Mouse (Mus musculus): ENCODE measurements around the gene Tekt5. TPM values are rescaled to one million over a fixed set of nuclear protein-coding genes. Genes with fewer than 3 reads are reported as not detected.

The Tekt5 gene
- total RNA-seq, 2 experiments from 2014 or later: 6.5 to 8.6 TPM

DNA sequence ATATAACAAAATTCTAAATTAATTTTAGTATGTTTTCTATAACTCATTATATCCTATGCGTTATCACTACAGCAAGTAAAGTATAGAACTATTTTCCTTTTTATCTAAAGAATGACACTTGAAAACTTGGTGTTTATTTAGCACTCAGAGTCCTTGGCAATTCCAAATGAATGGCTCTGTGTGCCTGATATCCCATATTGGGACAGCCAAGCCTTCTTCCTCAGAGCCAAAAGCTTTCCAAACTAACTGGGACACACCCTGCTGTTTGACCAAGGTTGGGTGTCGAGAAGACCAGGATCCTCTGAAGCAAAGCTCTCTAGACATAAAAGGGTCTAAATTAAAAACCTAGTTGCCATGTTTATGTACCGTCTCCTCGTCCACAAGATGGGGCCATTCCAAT lies 54.2 kb downstream of the Tekt5 start:
- DNase-seq (ENCODE audit: low spot score in 2 of 2): no peak
- intact Hi-C loops (cut with DNase I): no loop called here

DNA sequence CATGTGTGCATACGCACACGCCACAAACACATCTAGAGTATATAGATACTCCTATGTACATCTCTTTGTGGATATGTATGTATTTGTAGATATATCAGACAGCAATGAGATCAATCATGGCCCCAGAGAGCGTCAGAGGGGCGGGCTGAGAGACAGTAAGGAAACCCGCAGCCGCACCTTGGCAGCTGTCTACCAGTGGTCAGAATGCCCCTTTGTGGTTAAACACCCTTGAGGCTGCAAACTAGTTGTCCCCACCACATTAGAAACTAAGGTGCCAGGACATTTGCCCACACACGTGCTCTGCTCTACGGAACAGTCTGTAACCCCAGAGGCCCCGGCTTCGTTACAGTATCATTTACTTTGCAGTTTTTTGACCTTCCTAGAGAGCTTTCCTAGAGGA lies 55.4 kb downstream of the Tekt5 start:
- intact Hi-C loops (cut with DNase I): no loop called here

DNA sequence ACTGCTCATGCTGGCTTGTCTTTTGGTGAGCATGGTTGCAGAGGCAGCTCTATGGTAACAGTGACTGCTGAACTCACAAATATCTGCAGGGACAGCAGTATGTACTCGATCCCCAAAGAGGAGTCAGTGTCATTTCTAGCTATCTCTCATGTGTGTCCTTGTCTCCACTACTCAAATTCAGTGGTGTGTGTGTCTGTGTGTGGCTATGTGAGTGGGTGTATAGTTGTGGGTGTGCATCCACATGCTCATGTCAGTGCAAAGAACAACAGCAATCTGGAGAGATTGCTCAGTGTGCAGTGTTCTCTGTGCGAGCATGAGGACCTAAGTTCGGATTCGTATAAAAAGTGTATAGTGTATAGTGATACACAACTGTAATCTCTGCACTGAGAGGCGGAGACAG lies 56.7 kb downstream of the Tekt5 start:
- peak; percentile 21 to 28 for DNase-seq (ENCODE audit: low spot score in 2 of 2)
- intact Hi-C loops (cut with DNase I): no loop called here

More for the DNA sequence above, 55.4 kb downstream of the Tekt5 start:
- DNase-seq (ENCODE audit: low spot score in 2 of 2): no peak

DNA sequence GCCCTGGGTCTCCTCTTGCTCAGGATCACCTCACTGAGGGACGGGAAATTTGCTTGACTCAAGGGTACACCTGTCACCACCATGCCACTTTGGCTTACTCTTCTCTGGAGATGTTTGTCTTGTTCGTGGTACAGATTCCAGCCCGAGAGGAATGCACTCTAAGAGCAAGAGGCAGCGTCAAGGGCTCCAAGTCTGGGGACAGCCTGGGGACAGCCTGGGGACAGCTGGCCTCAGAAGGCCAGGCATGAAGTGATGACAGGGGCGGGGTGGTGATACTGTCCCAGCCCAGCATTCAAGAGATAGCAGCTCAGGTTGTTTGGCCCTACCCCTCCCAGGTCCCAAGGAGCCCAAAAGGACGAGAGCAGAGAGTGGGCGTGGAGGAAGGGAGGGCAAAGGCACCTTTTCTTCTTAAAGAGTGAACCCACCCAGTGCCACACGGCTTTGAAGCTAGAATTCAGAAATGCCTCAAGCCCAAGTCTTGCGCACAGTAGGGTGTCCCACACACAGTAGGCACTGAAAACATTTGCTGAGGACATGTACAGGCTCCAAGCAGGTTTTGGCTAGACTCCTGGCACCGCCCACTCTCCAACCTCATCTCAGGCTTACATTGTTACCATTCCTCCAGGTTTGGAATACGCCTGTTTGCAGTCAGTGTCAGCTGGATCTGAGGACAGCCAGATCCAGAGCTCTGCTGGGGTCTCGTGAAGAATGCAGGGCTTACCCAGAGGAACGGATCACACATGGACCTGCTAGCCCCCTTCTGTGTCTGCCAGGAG lies 57.7 kb downstream of the Tekt5 start:
- peak in 1 of 2 experiments; percentile 31 for DNase-seq (ENCODE audit: low spot score in 2 of 2)
- intact Hi-C loops (cut with DNase I): no loop called here

DNA sequence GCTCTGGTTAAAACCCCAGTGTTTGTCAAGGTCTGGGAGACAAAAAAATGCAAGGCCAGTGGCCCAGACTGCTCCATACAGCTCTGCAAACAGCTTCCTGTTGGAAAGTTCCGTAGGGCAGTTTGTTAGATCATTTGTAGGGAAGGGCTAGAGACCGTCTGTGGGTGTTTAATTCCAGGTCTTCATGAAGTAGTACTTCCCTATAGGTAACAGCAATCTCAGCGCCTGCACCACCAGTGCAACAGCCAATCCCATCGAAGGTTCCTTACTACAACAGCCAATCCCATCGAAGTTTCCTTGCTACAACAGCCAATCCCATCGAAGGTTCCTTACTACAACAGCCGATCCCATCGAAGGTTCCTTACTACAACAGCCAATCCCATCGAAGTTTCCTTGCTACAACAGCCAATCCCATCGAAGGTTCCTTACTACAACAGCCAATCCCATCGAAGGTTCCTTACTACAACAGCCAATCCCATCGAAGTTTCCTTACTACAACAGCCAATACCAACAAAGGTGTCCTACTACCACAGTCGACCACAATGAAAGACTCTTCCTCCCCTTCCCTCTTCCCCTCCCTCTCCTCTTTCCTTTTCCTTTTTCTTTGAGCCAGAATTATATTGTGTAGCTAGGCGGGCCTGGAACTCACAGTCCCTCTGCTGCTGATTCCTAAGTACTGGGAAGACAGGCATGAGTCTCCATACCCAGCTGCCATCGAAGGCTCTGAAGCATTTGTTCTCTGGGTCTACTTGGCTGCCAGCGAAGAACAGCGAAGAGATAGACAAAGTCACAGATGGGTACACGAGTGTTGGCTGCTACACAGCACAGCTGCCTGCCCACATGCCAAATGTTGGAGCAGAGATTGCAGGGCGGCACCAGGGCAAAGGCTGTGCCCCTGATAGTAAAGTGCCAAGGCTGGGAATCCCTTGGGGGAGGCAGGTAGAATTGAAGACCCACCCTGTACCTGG lies 58.6 kb downstream of the Tekt5 start:
- intact Hi-C loops (cut with DNase I): no loop called here
- no peak for DNase-seq (ENCODE audit: low spot score in 2 of 2)

DNA sequence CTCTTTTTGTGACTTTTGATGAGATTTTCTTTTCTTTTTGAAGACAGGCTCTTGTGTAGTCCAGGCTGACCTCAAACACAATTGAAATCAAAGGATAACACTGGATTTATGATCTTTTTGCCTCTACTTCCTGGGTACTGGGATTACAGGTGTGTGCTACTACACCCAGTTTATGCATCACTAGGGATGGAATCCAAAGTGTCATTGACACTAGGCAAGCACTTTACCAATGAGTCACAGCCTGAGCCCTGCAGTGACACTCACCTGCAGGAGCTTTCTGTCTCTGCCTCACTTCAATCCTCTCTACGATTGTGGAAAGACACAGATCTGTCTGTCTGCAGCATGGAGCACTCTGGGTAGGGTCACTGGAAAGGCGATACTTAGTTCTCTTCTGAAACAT lies 59.3 kb downstream of the Tekt5 start:
- intact Hi-C loops (cut with DNase I): no loop called here
- DNase-seq (ENCODE audit: low spot score in 2 of 2): no peak

DNA sequence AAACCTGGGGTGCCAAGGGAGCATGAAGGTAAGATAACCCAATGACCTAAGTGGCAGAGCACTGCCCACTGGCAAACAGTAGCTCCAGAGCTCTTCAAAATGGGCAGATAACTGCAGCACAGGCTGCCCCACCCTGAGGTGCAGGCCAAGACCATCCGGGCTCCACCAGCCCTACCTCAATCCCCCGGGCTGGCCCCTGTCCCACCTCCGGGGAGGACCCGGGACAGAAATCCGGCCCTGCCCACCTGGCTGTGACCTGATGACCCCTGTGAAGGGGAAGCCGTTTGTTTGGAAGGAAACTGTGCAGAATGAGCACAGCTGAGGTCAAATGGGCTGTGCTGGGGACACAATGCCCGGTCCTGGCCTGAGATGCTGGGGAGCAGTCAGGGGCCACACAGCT lies 62.6 kb downstream of the Tekt5 start:
- intact Hi-C loops (cut with DNase I): no loop called here
- DNase-seq (ENCODE audit: low spot score in 2 of 2): no peak

GRCm38 (mm10) chr16:10330586-10331495 lies 64.4 kb downstream of the Tekt5 start:
- intact Hi-C loops (cut with DNase I): no loop called here
- no peak for DNase-seq (ENCODE audit: low spot score in 2 of 2)

DNA sequence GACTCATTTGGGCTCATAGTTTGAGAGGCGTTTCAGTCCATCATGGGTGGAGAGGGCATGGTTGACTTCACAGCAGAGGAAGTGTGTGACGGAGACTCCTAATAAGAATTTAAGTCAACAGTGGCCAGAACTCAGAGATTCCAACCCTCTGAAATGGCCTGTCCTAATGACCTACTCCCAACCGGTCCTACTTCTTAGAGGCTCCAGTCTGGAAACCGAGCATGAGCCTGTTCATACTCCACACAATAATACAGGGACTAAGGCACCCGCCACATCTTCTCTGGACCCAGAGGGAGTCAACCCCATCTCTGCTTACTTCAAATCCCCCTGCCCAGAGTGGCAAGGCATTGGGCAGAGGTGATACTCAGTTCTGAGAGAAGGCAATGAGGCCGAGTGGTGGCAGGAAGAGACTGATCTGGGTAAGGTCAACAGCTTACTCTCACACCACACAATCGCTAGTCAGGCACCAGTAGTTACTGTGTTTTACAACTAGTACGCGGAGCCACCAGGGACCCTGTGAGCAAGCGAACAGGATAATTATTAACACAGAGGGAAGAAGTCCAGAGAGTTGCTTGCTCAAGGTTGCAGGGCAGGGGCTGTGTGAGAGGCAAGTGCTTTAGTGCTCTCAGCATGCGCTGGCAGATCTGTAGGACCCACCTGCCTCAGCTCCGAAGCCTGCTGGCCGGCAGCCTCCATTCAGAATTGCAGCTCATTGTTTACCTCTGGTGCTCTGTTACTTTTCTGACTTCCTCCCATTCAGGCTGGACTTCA lies 67.5 kb downstream of the Tekt5 start:
- intact Hi-C loops (cut with DNase I): no loop called here

GRCm38 (mm10) chr16:10319914-10320569 lies 75.2 kb downstream of the Tekt5 start:
- DNase-seq (ENCODE audit: low spot score in 2 of 2): no peak
- intact Hi-C loops (cut with DNase I): no loop called here

More for the DNA sequence above, 67.5 kb downstream of the Tekt5 start:
- DNase-seq (ENCODE audit: low spot score in 2 of 2): no peak

- intact Hi-C loops (cut with DNase I): no loop called here
- DNase-seq (ENCODE audit: low spot score in 2 of 2): no peak
Measured at GRCm38 (mm10) chr16:10317197-10317544, 78.1 kb downstream of the Tekt5 start.

DNA sequence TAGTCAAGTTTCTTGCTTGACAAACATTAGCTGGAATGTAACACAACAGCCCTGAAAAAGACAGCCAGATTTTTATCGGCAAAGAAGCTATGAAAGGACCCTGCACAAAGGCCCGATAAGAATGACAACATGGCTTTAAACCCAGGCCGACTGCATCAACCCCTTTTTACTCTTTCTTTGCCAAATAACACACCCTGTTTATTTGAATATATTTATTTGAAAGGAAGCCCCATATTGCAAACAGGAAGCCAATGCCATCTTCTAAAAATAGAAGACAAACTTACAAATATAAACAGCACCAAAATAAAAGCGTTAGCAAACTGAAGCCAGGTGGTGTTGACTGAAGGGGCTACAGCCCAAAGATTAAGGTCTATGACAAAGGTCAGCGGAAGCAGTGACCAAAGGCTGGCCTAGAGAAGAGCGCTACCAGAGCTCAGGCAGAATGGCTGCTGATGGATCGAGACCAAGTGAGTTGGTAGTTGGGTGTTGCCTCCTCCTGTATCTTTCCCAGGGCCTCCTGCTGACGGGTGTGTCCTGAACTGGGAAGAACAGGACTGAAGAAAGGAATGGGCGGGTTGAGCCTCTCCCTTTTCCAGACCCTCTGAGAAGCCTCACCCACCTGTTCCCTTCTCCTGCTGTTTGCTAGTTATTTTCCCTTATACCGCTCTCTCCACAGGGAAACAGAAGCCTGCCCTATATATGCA lies 78.6 kb downstream of the Tekt5 start:
- intact Hi-C loops (cut with DNase I): no loop called here
- DNase-seq (ENCODE audit: low spot score in 2 of 2): no peak

- DNase-seq (ENCODE audit: low spot score in 2 of 2): peak; percentile 8 to 23
- intact Hi-C loops (cut with DNase I): loop anchor here (1.0 kb wide), 1 partner anchor 34 kb away; no protein-coding TSS in a partner anchor
Measured at GRCm38 (mm10) chr16:10313646-10314088, 81.6 kb downstream of the Tekt5 start, which contains the start of gene Emp2. Emp2 (minus strand) TSS chr16:10313968.

DNA sequence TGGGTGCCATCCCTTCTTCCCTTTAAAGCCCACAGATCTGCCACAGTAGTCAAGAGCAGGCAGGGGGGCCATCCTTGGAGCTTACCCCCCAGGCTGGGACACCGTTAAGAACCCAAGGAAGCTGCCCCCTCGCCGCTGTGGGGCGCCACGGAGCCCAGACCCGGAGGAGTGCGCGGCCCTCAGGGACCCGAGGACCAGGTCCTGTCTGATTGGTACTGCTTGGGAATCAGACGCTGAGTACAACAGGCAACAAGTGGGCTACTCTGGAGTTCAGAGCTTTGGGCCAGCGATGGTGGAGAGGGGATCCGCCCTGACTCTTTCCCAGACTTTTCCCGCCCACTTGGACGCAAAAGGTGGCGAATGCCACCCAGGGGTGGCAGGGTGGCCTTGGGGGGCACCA lies 82.1 kb downstream of the Tekt5 start:
- DNase-seq (ENCODE audit: low spot score in 2 of 2): no peak
- intact Hi-C loops (cut with DNase I): loop anchor here (1.0 kb wide), 1 partner anchor 34 kb away; no protein-coding TSS in a partner anchor

DNA sequence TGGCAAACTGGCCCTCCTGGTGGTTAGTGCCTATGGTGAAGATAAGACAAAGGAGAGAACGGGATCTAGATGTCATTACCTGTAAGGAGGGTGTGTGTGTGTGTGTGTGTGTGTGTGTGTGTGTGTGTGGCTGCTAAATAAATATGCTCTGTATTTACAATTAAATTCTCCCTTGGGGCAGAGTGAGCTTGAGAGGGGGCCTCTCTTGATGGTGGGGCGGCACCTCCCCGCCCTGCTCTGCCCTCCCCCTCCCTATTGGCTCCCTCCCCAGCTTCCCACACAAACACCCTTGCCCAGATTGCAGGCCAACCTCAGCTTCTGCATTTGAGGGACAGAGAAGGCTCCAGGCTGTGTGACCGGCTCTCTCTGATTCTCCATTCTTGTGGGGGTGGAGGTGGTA lies 83.3 kb downstream of the Tekt5 start:
- no peak for DNase-seq (ENCODE audit: low spot score in 2 of 2)
- intact Hi-C loops (cut with DNase I): no loop called here

DNA sequence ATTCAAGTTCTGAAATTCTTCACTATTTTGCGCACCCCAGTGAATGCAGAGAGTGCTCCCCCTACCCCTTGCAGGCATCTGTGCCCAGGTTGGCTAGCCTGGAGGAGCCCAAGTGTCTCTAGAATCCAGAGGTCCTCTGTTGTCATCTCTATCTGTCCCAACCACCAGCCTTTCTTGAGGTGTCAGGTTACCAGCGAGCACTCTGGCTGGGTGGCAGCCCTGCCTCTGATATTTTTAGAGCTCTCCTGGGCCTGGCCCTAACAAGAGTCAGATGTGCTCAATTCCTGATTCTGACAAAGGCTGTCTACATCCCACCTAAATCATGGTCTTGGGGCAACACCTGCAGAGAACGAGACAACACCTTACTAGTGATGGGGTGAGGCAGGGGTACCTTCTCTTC lies 84.2 kb downstream of the Tekt5 start:
- no peak for DNase-seq (ENCODE audit: low spot score in 2 of 2)
- intact Hi-C loops (cut with DNase I): no loop called here

DNA sequence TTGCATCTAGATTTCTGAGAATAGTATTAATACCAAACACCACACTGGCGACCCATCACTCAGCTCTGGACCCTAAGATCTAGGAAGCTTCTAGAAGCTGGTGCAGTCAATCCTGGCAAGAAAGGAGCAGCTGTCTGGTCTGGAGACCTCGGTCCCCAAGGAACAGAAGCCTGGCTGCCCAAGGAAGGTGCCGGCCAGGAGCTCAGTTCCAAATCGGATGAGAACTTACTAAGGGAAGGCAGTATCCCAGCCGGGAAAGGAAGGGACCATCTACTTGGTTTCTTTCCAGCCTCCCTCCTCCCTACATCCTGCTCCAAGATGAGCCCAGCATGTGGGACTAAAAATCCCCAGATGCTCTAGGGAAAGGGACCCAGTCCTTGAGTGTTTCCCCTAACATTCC lies 84.8 kb downstream of the Tekt5 start:
- no peak for DNase-seq (ENCODE audit: low spot score in 2 of 2)
- intact Hi-C loops (cut with DNase I): no loop called here
